Mouse (Mus musculus) embryonic fibroblast, embryonic 13.5 days (primary cell): ENCODE measurements around the gene Bcl7c. TPM values are rescaled to one million over a fixed set of nuclear protein-coding genes. Genes with fewer than 3 reads are reported as not detected.

Experiments used
- H3K27ac ChIP-seq: 2 replicates; pipeline ENCODE4 v1.5.1; 2012; ENCODE audit warnings: low read length, control low read depth, inconsistent platforms; ENCODE audit not compliant: insufficient read depth
- H3K4me1 ChIP-seq: 2 replicates; pipeline ENCODE4 v1.6.1; 2011; ENCODE audit warnings: low read length; ENCODE audit not compliant: control insufficient read depth, insufficient read depth
- H3K4me3 ChIP-seq: 2 replicates; pipeline ENCODE4 v1.5.1; 2011; ENCODE audit warnings: mild to moderate bottlenecking, control low read depth, low read length; ENCODE audit not compliant: insufficient read depth
- CTCF ChIP-seq: IDR thresholded peaks from 2 replicates; pipeline ENCODE4 v1.5.1; 2011; ENCODE audit warnings: mild to moderate bottlenecking, control low read depth, low read length, moderate library complexity, borderline replicate concordance; ENCODE audit not compliant: insufficient read depth
- POLR2A ChIP-seq: IDR thresholded peaks from 2 replicates; pipeline ENCODE4 v1.6.1; 2011; ENCODE audit warnings: low read depth, mild to moderate bottlenecking, control low read depth, low read length, moderate library complexity
- polyA plus RNA-seq: library from polyadenylated mRNA; stranded (reverse); fragments of >200 nt; gene quantifications from 2 replicates; pipeline ENCODE4 v1.2.4, GENCODE M21; 2011; ENCODE audit warnings: low read depth; ENCODE audit not compliant: missing spikeins, insufficient read length

The Bcl7c gene
- polyA plus RNA-seq, 1 experiment: 57.0 TPM

DNA sequence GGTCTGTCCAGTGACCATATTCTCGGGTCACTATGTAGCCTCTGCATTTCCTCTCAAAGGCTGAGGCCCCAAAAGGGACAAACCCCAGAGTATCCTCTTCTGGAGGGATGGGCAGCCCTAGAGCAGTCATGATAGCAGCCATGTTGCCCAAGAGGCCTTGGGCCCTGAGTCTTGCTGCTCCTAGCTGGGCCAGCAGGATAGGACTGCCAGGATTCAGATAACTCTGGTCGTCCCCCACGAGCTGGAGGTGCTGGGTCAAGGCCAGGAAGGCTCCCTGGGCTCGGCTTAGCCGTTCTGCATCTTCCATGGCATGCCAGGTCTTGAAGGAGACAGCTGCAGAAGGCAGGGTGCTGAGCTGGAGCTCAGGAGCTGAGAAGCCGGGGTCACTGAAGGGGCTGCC, 10.5 kb upstream of the Bcl7c start:
- H3K4me3 ChIP-seq: no peak overlapping the region

DNA sequence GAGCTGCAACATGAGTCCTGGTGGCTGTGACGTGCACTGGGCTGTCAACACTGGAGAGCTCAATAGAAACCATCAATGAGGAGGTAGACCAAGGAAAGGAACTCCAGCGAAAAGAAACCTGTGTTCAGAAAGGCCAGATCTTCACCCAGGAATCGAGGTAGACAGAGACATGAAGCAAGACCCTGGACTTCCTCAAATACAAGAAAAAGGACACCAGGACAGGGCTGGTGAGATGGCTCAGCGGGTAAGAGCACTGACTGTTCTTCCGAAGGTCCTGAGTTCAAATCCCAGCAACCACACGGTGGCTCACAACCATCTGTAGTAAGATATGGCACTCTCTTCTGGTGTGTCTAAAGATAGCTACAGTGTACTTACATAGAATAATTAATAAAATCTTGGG, 9.6 kb upstream of the Bcl7c start:
- TF ChIP-seq CTCF (no peak), POLR2A (no peak)
- no peak overlapping the region for H3K4me3 ChIP-seq
- H3K4me1 ChIP-seq: no peaks in the 10 kb centered on the region
- H3K27ac ChIP-seq: no peak overlapping the region

More for the DNA sequence above, 10.5 kb upstream of the Bcl7c start:
- no peak overlapping the region for H3K27ac ChIP-seq
- H3K4me1 ChIP-seq: no peaks in the 10 kb centered on the region
- TF ChIP-seq CTCF (no peak), POLR2A (no peak)

- no peak overlapping the region for H3K27ac ChIP-seq
- H3K4me3 ChIP-seq: no peak overlapping the region
- TF ChIP-seq POLR2A (no peak), CTCF (peak; percentile 46; the same call in 1 of the 2 replicates)
- H3K4me1 ChIP-seq: peaks cover 2% of the 10 kb centered on the region; the same call in 1 of the 2 replicates
Measured at GRCm38 (mm10) chr7:127716992-127717391, 8.3 kb upstream of the Bcl7c start.

- Histone ChIP-seq H3K27ac (no peak overlapping the region), H3K4me3 (no peak overlapping the region), H3K4me1 (peaks cover 2% of the 10 kb centered on the region; the same call in 1 of the 2 replicates)
- no peak for TF ChIP-seq CTCF
- TF ChIP-seq POLR2A: no peak
Measured at GRCm38 (mm10) chr7:127714816-127715215, 6.1 kb upstream of the Bcl7c start.

GRCm38 (mm10) chr7:127712461-127713385, 4.0 kb upstream of the Bcl7c start, which contains the start of gene Ctf1:
TSS of gene Ctf1 (plus strand) at chr7:127712736.
- Histone ChIP-seq H3K4me1 (peaks cover 4% of the 10 kb centered on the region; the same call in 1 of the 2 replicates), H3K27ac (peak within 1 kb of the TSS; percentile 91), H3K4me3 (peak within 1 kb of the TSS; percentile 36)
- peak; percentile 65 for TF ChIP-seq POLR2A
- TF ChIP-seq CTCF: no peak

GRCm38 (mm10) chr7:127711456-127711855, 2.7 kb upstream of the Bcl7c start:
- peaks cover 4% of the 10 kb centered on the region; the same call in 1 of the 2 replicates for H3K4me1 ChIP-seq
- TF ChIP-seq POLR2A (no peak), CTCF (no peak)
- no peak overlapping the region for H3K27ac ChIP-seq
- no peak overlapping the region for H3K4me3 ChIP-seq

DNA sequence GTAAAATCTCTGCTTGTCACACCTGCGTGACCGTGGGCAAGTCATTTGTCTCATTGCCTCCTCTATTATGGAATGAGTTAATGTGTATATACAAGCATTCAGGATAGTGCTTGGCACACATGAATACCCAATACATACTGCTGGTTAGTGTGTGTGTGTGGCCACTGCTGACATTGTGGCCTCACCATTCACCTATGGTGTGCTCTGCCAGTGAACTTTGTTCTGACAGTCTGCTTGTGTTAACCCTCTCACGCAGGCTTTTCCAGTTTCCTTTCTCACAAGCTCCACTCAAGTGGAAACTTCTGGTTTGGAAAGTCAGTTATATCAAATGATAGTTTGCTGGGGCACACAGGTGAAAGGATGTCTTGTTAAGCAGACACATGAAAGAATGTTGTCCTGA, 2.3 kb upstream of the Bcl7c start:
- Histone ChIP-seq H3K4me1 (peaks cover 4% of the 10 kb centered on the region; the same call in 1 of the 2 replicates), H3K27ac (no peak overlapping the region), H3K4me3 (no peak overlapping the region)
- no peak for TF ChIP-seq POLR2A
- no peak for TF ChIP-seq CTCF

DNA sequence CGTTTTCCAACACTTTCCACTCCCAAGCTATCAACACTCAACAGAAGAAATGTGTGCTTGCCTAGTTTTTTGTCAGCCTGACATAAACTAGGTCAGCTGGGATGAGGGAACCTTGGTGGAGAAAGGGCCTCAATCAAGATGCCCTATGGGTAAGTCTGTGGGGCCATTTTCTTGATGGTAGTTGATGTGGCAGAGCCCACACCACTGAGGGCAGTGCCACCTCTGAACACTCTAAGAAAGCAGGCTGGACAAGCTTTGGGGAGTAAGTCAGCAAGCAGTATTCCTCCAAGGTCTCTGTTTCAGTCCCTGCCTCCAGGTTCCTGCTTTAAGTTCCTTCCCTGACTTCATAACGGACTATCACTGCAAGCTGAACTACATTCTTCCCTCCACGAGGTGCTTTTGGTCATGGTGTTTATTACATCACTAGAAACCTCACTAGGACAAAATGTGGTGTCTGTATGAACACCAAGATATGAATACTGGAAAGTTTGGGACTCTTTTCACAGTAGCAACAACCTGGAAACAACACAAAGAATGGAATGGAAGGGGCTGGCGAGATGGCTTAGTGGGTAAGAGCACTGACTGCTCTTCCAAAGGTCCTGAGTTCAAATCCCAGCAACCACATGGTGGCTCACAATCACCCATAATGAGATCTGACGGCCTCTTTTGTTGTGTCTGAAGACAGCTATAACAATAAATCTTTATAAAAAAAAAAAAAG, 687 bp upstream of the Bcl7c start:
- Histone ChIP-seq H3K4me1 (peaks cover 4% of the 10 kb centered on the region; the same call in 1 of the 2 replicates), H3K27ac (no peak overlapping the region), H3K4me3 (peak overlapping the region; percentile 35; the same call in 1 of the 2 replicates)
- no peak for TF ChIP-seq POLR2A
- TF ChIP-seq CTCF: no peak

DNA sequence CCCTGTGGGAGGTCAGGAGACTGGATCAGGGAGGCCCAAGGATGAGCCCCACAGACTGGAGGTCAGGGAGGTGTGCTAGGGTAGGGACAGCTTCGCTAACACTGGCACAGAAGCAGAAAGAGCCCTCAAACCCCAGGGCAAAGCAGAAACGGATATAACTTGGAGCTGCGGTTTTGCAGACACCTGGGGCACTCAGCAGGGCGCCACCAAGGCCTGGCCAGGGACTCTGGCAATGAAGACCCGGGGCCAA, 851 bp downstream of the Bcl7c start:
- no peak; the same call in 1 of the 2 replicates for TF ChIP-seq POLR2A
- no peak for TF ChIP-seq CTCF
- H3K27ac ChIP-seq: peak overlapping the region; percentile 89
- peak overlapping the region; percentile 43 for H3K4me3 ChIP-seq
- peaks cover 4% of the 10 kb centered on the region; the same call in 1 of the 2 replicates for H3K4me1 ChIP-seq
